Mouse (Mus musculus) MEL (cell line): ENCODE data around the gene Prkch.

Source experiments
- CTCF ChIP-seq, 3 experiments: IDR thresholded peaks in 2 of 3; conservative IDR thresholded peaks in 1 of 3; 2 replicates each; pipeline ENCODE4 v1.5.1; 2011 to 2012; ENCODE audit warnings: low read length in 3 of 3, low read depth in 2 of 3, mild to moderate bottlenecking in 2 of 3, improper control_type of control experiment in 1 of 3, inconsistent platforms in 1 of 3, mixed read lengths in 1 of 3, moderate library complexity in 1 of 3; ENCODE audit not compliant: control insufficient read depth in 1 of 3, insufficient read depth in 1 of 3, poor library complexity in 1 of 3, severe bottlenecking in 1 of 3
- ELF1 ChIP-seq: IDR thresholded peaks from 2 replicates; pipeline ENCODE4 v1.6.1; 2014; ENCODE audit warnings: low read depth, mild to moderate bottlenecking, inconsistent platforms, low read length, improper control_type of control experiment, moderate library complexity
- EP300 ChIP-seq, 2 experiments: IDR thresholded peaks; 2 replicates each; pipeline ENCODE4 v1.6.1; 2011; ENCODE audit warnings: improper control_type of control experiment in 2 of 2, low read length in 2 of 2, low read depth in 1 of 2, mild to moderate bottlenecking in 1 of 2
- GATA1 ChIP-seq: IDR thresholded peaks from 2 replicates; pipeline ENCODE4 v1.6.1; 2011; ENCODE audit warnings: low read depth, low read length, improper control_type of control experiment
- POLR2A ChIP-seq, 2 experiments: IDR thresholded peaks; 2 replicates each; pipeline ENCODE4 v1.6.1; 2011 to 2012; ENCODE audit warnings: low read length in 2 of 2, mild to moderate bottlenecking in 2 of 2, control low read depth in 1 of 2, improper control_type of control experiment in 1 of 2, low read depth in 1 of 2, moderate library complexity in 1 of 2; ENCODE audit not compliant: control insufficient read depth in 1 of 2, insufficient read depth in 1 of 2, poor library complexity in 1 of 2
- RAD21 ChIP-seq: IDR thresholded peaks from 2 replicates; pipeline ENCODE4 v1.6.1; 2011; ENCODE audit warnings: mild to moderate bottlenecking, low read depth, low read length, improper control_type of control experiment
- SMC3 ChIP-seq: IDR thresholded peaks from 2 replicates; pipeline ENCODE4 v1.6.1; 2011; ENCODE audit warnings: low read depth, low read length, improper control_type of control experiment
- TAL1 ChIP-seq: IDR thresholded peaks from 2 replicates; pipeline ENCODE4 v1.6.1; 2012; ENCODE audit warnings: mild to moderate bottlenecking, inconsistent platforms, low read length, moderate library complexity, mixed read lengths
- ZC3H11A ChIP-seq: IDR thresholded peaks from 2 replicates; pipeline ENCODE4 v1.6.1; 2012; ENCODE audit warnings: low read depth, mild to moderate bottlenecking, inconsistent platforms, low read length, improper control_type of control experiment
- ZMIZ1 ChIP-seq: IDR thresholded peaks from 2 replicates; pipeline ENCODE4 v1.6.1; 2012; ENCODE audit warnings: low read depth, mild to moderate bottlenecking, inconsistent platforms, low read length, improper control_type of control experiment, moderate library complexity
- ZNF384 ChIP-seq: IDR thresholded peaks from 2 replicates; pipeline ENCODE4 v1.6.1; 2012; ENCODE audit warnings: low read depth, mild to moderate bottlenecking, inconsistent platforms, low read length, improper control_type of control experiment

- TF ChIP-seq CTCF (IDR thresholded peaks at IDR 0.05 in 2 of 3, conservative IDR thresholded peaks at IDR 0.05 in 1 of 3; ENCODE audit: control insufficient read depth in 1 of 3, insufficient read depth in 1 of 3, low read depth in 2 of 3, low read length in 3 of 3, poor library complexity in 1 of 3, severe bottlenecking in 1 of 3) (no peak), POLR2A (IDR thresholded peaks at IDR 0.05; ENCODE audit: control insufficient read depth in 1 of 2, insufficient read depth in 1 of 2, low read depth in 1 of 2, low read length in 2 of 2, poor library complexity in 1 of 2) (no peak), ZNF384 (no peak), RAD21 (no peak), ZMIZ1 (no peak), GATA1 (no peak), SMC3 (no peak), ZC3H11A (no peak), ELF1 (no peak), EP300 (IDR thresholded peaks at IDR 0.05; ENCODE audit: low read depth in 1 of 2, low read length in 2 of 2) (no peak), TAL1 (no peak)
These were observed 112.3 kb downstream of the Prkch start for GRCm38 (mm10) chr12:73696946-73697345.
